Mouse (Mus musculus) cerebellum, adult 2 months (tissue): ENCODE data around the gene Stat4.

ENCODE experiments used
- CTCF ChIP-seq: fragments of 200-500 bp; IDR thresholded peaks from 2 replicates; pipeline ENCODE4 v1.5.1; 2011; ENCODE audit warnings: low read depth, mild to moderate bottlenecking, control low read depth, low read length, moderate library complexity, borderline replicate concordance; ENCODE audit not compliant: insufficient read depth
- POLR2A ChIP-seq: fragments of 200-500 bp; IDR thresholded peaks from 2 replicates; pipeline ENCODE4 v1.6.1; 2011; ENCODE audit warnings: low read length, control low read depth, borderline replicate concordance; ENCODE audit not compliant: insufficient read depth

DNA sequence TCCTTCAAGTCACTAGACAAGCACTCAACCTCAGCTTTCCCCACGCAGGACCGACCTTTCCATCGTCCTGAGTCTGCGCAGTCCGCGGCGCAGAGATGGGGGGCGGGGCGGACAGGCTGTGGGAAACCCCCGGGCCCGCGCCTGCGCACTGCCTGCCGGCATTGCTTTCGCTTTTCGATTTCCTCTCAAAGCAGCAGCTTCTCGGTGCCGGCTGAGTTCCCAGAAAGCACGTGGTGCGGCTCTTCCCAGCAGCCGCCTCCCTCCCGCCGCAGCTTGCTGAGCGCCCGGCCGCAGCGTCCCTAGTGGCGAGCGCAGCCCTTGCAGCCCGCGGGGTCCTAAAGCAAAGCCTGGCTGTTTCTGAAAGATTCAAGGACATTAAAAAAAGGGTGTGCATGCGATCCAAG, 126.7 kb downstream of the Stat4 start:
- TF ChIP-seq CTCF, result peak; percentile 84
- peak; percentile 91 for TF ChIP-seq POLR2A
